Mouse (Mus musculus) c-Kit-negative CD71-positive TER-119-positive erythroid progenitor cells, embryonic 14.5 days (primary cell): ENCODE measurements around the gene Nup107.
"Not testable (repeated sequence)": the region's sequence is repeated elsewhere in the genome, so short reads cannot be mapped to it uniquely, and the experiment has no call there.

Source experiments
- DNase-seq: peaks from one replicate; pipeline ENCODE4 v3.0.0-alpha.2; 2013; ENCODE audit warnings: low read depth, low spot score

The Nup107 gene

DNA sequence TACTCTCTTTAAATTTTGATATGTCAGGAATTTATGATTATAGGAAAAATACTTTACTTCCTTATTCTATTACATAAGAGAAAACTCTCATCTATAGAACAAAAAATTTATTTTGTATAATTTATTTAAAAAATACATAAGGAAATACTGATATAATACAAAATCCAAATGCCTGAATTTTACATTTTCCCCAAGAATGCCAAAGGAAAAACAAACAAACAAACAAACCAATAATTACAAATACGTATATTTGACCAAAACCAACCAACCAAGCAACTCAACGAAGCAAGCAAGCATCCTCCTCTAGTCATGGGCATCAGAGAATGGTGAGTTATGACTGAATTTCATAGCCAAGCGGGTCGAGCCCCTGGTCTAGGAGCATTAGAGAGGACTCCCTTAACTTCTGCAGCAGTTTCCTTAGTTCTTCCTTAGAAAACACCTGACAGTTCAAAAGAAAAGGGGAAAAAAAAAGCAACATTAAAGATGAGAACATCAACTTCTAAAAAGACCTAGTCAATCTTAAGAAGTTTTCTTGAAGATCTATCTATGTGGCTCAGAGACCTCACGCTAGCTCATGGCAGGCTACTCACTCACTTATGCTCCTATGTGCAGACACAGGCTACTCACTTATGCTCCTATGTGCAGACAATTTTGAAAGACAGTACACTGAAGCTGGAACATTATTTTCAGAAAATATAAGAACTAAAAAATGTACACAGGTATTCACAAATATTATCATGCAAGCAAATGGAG lies 41.8 kb downstream of the Nup107 start:
- DNase-seq: no peak

DNA sequence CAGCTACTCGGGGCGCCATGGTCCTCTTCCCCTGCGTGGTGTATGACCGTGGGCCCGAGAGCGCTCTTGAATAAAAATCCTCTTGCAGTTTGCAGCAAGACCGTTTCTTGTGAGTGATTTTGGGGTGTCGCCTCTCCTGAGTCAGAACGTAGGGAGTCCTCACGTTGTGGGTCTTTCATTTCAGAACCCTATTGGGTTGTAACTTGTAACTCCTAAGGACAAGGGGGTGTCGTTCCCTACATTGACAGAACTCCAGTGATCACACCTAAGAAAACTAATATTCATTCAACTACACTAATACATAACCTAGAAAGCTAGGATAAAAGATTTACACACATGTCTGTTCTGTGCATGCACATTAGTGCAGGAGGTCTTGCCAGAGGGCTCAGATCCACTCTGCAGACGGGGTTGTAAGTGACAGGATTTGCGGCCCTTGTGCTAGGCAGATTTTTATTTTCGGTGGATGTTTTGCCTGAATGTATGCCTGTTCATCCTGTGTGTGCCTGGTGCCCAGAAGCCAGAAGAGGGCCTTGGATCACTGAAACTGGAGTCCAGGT lies 42.6 kb downstream of the Nup107 start:
- DNase-seq: no peak

DNA sequence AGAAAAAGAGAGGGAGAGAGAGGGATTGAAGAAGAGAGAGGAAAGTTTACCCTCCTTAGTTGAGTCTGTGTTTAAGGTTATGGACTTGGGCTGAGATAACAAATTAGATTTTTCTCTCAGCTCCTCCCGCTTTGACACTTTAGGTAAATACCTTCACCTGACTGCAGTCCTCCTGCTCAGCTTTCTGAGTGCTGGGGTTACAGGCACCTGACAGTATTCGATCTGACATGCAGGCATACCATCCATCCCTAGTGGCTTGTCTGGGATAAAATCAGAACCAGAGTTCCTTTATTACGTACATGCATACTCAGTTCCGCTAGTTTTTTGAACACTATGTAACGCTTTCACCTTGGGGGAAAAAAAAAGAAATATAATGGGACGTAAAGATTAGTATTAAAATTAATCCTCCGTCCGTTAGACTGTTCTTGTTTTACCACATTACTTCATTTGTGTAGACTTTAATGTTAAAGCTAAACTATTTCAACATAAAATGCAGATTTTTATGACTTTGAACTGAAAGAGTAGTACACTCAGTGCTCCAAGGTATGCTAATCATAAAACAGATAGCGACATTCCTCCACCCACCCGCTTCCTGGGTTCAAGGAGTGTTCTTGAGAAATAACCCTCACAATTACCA lies 43.3 kb downstream of the Nup107 start:
- DNase-seq: no peak

DNA sequence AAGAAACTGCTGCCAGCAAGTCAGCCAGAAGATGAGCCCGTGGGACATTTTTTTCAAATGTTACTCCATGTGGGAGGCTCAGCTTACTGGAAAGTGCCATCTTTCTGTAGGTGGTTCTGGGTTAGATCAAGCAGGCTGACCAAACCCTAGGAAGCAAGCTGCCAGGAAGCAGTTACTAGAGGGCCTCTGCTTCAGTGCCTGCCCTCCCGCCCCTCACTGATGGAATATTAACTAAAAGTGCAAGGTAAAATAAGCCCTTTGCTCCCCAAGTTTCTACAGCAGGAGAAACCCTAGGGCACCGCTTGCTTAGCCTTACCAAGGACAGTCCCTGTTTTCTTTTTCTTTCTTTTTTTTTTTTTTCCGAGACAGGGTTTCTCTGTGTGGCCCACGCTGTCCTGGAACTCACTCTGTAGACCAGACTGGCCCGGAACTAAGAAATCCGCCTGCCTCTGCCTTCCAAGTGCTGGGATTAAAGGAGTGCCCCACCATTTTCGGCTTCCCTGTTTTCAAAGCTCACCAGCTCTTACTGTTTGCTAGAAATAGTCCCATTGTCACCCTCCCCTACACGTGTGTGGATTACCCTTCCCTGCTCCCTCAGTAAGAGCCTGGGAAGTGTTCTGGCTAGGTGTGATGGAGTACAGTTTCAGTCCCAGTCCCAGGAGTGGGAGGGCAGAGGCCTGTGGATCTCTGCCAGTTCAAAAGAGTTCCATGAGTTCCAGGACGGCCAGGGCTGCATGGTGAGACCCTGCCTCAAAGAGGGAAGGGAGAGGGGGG lies 44.0 kb downstream of the Nup107 start:
- DNase-seq: no peak

DNA sequence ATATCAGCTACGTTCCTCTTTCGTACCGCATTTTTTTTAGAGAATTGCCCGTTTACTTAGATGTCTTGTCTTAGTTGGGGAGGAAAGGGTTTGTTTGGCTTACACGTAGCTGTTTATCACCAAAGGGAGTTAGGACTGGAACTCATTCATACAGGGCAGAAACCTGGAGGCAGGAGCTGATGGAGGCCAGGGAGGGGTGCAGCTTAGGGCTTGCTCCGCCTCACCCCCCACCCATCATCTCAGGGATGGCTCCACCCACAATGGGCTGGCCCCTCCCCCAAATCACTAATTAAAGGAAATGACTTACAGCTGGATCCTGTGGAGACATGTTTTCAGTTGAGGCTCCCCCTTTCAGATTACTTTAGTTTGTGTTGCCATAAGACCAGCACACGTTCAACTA lies 44.8 kb downstream of the Nup107 start:
- no peak for DNase-seq

DNA sequence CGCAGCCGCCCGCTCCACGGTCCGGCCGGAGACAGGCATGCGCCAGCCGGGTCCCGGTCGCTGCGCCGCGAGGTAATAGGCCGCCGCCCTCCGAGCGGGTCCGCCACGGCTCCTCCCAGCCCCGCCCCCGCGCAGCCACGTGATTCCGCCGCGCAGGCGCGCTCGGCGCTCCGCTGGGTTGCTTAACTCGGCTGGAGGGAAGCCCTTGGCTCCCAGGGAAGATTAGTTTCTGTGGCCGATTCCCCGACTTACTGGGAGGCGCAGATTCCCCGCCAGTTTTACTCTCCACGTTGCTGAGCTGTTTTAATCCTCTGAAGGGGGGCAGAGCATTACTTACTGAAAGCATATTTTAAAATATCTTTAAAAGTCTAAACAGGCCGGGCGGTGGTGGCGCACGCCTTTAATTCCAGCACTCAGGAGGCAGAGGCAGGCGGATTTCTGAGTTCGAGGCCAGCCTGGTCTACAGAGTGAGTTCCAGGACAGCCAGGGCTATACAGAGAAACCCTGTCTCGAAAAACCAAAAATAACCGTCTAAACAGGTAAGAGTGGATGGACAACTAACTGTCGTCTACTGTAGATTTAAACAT lies 46.1 kb downstream of the Nup107 start, which contains the start of gene Slc35e3:
TSS of gene Slc35e3 (minus strand) at position 69 of the 587 bp plus-strand sequence.
- DNase-seq: peak; percentile 82

DNA sequence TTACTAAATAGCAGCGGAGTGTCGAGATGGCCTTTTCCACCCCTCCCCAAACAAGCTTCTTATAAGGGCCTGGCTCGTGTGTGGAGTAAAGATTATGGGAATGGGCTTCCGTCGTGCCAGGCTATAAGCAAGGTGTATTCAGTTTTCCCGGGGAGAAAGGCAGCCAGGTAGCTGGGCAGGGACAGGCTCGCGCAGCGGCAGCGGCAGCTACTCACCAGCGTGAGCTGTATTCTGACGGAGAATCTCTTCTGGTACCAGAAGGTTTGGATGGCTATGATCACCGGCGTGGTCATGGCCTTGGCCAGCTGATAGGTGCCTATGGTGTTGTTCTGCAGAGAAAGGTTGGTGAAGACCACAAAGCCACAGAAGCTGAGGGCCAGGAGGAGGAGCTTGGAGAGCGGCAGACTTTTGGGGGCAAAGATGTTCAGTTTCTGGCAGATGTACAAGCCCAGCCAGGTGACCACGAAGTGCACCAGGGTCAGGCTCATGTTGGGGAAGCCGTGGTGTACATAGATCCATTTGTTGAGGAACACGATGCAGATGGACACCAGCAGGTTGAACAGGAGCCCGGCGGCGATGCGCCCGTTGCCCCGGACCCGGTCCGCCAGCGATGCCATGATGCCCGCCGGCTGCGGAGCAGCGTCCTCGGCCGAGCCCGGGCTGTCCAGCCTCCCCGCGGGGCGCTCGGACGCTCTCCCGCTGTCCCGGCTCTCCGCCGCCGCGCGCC lies 46.8 kb downstream of the Nup107 start:
- DNase-seq: not testable (repeated sequence)

DNA sequence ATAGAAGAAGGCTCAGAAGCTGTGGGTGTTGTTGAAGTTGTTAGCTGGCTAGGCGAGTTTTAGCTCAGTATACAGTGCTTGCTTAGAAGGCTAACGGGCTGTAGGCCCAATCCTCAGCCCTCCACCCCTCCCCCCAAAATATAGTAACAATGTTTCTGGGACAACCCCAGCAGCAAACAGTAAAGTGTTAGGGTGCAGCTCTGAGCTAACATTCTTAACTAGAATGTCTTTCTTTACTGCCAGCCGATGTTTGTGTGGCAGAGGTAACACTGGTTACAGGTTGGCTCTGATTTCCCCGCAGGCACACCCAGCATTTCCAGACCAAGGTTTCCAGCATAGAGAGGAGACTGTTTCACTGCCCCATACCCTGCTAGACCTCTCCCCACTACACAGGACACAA lies 48.6 kb downstream of the Nup107 start:
- DNase-seq: no peak

DNA sequence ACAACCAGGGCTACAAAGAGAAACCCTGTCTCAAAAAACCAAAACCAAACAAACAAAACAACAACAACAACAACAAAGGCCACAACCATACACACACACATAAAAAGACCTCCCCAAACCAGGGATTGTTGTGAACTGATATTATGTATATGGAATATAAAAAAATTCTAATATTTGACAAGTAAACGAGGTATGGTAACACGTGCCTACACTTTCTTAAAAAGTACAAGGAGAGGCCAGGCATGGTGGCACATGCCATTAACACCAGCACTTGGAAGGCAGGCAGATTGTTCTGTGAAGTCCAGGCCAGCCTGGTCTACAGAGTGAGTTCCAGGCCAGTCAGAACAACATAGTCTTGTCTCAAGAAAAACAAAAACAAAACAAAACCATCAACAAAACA lies 49.3 kb downstream of the Nup107 start:
- DNase-seq: no peak

DNA sequence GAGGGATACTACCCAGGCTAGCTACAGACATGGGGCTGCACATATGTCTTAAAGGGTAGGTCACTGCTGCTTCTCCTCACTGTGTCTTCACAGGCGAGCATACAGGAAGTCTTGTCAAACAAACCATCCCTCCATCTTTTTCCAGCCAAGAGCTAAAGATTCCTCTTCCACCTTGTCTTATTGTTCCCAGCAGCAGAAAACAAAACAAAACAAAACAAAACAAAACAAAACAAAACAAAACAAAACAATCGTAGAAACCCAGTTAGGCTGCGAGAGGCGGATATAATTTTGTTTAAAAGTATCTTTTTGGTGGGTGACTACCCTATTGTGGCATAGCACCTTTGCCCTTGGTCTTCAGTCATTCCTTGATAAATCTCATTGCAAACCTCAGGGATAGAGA lies 49.9 kb downstream of the Nup107 start:
- DNase-seq: no peak

DNA sequence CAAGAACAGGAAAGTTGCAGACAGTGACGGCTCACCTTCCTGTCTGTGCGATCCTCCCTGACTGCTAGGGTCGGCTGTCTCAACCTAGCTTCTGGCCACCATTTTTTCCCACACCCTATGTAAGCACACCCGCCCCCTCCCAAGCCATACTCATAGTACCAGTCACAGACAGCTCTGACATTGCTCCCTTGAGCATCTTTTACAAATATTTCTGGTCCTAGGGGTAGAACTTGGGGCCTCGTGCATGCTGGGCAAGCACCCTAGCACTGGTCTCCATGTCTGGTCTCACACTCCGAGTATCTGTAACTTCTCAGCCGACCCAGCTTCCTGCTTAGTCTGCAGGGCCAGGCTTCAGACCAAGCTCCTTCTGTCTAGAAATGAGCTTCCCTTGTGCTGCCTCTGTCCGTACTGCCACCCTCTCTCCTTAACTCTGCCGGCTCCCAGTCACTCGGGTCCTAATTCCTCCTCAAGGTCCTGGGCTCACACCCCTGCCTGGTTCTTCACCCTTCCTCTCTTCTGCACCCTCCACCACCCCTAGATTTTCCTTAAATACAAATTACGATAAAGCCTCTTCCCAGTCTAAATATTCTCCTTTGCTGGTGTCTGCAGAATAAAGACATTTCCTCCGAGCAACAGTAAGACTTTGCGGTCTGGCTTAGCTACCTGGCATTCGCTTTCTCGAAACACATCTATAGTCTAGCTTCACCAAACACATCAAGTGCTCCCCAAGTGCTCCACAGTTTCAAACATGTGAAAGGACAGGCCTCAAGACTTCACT lies 50.6 kb downstream of the Nup107 start:
- no peak for DNase-seq

DNA sequence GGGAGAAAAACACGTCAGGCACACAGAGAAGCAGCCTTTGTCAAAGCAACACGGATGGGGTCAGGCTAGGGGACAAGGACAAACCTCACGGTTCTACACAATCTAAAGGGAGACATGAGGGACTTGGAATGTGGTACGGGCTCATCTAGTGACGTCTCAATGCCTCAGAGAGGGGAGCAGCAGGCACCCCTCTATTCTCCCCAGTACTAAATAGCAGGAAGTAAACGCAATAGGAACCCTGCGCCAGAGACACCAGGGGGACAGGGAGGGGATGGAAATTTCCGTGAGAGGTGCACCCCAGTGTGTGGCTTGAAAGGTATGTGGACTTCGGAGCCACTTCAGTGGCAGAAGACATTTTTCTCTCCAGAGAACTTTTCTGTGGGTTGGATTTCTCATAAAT lies 51.6 kb downstream of the Nup107 start:
- DNase-seq: no peak

DNA sequence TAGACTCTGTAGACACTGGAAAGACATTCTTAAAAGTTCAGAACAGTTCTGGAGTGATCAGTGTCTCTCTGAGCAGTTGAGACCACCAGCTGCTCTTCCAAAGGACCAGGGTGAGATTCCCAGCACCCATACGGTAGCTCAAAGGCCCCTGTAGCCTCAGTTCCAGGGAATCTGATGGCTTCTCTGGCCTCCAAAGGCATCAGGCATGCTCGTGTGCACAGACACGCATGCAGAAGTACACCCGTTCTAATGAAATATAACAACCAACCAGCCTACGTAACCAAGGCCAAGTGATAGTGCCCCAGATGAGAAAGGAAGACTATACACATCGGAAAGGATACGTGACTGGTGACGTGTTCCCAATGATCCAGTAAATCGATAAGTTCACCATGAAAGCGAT lies 52.3 kb downstream of the Nup107 start:
- no peak for DNase-seq

DNA sequence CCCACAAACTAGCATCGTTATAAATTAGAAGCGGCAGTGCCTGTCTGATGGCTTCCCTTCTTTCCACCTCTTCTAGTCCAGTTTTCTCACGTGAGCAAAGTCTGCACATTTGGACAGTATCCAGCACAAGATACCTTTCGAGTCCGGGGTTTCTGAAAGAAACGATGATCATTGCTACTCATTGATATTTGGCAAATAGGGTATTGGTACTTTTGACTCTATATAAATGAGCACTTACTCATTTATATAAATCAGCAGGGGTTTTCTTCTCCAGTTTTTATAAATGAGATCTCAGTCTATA lies 52.9 kb downstream of the Nup107 start:
- DNase-seq: no peak

DNA sequence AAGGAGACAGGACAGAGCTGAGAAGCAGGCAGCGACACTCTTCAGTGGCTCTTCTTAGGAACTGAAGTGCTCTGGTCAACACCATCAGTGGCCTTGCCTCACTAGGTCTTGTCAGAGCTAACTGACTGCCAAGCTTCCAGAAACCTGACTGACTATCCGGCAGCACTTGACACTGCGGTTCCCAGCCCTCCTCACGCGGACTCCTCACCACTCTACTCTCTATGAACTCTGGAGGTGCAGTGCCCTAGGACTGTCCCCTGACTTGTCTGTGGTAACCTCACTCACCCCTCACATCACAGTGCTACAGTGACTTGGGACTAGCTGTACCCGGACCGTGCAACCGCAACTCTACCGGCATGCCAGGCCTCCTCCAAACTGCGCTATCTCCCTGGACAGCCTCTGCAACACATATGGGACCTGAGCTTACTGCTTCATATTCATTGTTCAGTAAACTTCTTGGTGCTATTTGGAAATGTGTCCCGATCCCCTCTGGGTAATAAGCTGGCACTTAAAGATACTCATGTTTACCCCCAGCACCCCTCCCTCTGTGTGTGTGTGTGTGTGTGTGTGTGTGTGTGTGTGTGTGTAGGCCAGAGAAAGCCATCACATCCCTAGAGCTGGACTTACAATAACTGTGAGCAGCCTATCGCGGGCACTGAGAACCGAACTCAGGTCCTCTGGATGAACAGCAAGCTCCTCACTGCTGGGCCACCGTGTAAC lies 53.4 kb downstream of the Nup107 start:
- DNase-seq: no peak

DNA sequence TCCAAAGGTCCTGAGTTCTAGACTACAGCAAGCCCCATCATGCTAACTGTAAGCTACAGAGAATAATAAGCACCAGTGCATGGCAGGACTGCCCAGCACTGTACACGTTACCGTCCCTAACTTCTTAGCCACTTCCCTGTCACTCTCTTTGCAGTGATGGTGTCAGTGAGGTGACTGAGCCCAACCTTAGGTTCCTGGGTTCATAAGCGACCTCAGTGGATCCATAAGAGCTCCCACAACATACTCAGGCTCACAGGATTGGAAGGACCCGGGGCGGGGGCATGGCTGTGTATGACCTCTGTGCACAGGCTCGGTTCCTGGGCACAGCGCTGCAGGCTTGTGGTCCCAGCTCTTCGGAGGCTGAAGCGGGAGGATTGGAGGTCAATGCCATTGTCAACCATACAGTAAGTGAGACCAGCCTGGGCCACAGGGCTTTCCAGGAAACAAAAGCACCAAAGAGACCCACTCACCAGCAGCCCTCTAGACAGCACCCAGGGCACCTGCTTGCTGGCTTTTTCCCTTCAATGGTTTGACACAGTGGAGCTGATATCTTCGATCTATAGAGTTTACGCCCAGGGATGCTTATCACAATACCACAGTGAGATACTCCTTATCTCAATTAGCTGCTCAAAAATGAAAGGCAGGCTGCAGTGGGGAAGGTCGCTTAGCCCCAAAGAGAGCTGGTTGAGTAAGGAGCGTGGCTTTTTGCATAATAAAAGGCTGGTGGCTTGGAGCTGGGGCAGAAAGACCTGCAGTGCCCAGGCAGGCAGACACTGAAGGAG lies 54.2 kb downstream of the Nup107 start:
- no peak for DNase-seq

DNA sequence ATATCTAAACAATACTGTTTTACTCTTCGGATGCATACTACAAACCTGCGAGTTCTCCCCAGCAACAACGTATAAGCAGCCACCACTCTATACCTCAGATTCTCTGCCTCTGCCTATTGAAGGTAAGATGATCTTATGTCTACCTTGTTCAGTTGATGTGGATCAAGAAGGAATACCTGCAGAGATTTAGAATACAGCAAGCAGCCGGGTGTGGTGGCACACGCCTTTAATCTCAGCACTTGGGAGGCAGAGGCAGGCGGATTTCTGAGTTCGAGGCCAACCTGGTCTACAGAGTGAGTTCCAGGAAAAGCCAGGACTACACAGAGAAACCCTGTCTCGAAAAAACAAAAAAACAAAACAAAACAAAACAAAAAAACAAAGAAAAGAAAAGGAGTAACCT lies 55.0 kb downstream of the Nup107 start:
- not testable (repeated sequence) for DNase-seq

DNA sequence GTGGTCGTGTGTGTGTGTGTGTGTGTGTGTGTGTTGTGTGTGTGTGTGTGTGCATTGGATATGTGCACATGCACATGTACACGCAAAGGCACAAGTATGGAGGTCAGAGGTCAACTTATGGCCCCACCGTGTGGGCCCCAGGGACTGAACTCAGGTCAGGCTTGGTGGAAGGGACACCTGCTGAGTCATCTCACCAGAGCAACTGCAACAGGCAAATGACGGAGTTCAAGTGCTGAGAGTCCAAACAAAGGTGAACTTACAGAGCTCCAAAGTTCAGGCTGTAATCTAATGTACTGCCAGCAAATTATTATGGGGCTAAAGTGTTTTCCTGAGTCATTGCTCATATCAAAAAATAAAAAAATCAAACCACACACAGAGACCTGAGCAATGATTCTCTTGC lies 55.4 kb downstream of the Nup107 start:
- no peak for DNase-seq

DNA sequence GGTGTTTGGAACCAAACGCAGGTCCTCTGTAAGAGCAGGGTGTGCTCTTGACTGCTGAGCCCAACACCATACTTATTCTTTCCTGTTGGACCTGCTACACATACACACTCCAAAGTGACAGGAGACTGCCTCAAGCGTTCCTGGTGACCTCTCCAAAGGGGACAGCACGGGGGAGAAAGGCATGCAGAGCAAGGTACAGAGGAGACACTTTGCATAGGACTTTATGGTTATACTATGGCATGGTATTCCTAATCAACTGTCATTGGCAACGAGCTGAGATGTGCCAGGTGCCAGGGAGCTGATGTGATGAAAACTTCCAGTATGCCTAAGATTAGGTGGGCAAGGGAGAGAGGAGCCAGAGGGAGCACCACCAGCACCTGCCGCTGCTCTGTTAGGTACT lies 55.9 kb downstream of the Nup107 start:
- DNase-seq: no peak
